Mouse (Mus musculus): ENCODE measurements around the gene Fam76b.

The Fam76b gene

DNA sequence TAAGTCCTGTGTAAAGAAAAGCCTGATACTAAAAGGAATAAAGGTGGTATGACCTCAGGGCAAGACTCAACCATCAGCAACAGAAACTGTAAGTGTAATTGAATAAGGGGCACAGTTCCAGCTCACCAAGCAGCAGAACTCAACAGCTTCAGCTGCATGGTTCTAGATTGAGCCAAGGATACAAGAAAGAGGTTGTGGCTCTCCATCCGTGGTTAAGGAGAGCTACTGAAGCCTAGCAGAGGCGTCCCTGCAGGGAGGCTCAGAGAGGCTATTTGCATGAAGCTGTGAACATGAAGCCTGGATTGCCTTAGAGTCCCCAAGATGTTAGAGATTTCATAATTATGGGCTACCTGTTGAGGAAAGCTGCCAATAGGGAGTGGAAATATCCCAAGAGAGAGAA lies 40.1 kb downstream of the Fam76b start:
- no peak for DNase-seq (ENCODE audit: low read depth, low spot score)

DNA sequence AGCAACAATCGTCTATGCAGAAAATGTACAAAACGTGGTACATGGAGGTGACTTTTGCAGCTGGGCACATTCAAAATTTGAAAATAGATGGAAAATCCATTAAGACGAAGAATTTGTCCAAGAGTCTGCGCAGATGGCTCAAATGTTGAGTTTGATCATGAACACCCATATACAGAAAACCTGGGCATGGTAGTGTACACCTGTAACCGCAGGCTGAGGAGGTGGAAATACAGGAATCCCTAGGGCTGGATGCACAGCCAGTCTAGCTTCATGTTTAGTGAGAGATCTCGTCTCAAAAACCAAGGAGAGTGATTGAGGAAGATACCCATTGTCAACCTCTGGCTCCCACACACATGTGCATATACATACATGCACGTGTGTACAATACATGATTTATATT lies 44.1 kb downstream of the Fam76b start:
- DNase-seq (ENCODE audit: low read depth, low spot score), result no peak

DNA sequence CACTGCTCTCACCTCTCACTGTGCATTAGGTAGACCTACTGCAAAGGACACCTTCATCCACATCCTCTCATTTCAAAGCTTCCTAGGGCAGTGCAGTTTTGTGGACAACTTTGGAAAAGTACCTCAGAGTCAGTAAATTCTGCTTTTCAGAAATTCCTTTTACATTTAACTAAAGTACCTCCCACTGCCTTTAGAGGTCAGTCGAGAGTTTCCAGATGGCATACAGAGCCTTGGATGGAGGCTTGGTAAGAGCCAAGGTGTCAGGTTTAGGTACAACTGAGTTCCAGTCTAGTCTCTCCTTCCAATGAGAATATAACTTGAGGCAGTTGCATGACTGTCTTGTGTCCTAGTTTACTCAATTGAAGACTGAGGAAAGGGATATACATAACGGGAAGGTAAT lies 46.8 kb downstream of the Fam76b start:
- DNase-seq (ENCODE audit: low read depth, low spot score), result peak; percentile 38

DNA sequence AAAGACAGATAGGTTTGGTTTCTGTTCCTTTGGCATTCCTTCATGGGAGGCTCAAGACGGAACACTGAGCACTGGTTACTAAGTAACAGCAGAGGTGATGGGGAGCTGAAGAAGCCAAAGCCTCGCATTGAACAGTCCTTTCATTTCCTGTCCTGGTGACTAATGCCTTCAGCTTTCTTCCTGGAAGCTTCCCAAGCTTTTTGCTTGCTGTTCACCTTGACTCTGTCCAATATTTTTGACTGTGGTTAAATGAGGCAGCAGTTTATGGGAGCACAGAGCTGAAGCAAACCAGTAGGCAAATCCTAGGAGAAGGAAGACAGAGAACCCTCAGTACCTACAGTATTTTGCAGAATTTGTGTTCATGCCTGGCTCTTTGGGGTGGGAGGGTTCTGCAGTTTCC lies 47.8 kb downstream of the Fam76b start:
- no peak for DNase-seq (ENCODE audit: low read depth, low spot score)

DNA sequence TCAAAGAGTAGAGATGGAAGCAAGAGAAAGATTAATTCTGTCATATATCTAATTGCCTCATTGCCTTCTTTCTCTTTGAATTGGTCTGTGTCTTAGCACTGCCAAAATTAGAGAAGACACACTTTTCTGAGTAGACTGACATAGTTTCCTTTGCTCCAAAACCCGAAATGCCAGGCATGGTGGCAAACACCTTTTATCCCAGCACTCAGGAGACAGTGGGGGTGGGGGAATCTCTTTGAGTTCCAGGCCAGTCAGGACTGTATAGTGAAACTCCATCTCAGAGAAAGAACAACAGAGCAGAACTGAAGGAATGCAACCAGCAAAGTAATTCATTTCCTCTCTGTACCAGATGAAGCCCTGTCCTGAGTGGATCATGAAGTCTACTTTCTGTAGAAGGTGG lies 53.2 kb downstream of the Fam76b start:
- no peak for DNase-seq (ENCODE audit: low read depth, low spot score)

DNA sequence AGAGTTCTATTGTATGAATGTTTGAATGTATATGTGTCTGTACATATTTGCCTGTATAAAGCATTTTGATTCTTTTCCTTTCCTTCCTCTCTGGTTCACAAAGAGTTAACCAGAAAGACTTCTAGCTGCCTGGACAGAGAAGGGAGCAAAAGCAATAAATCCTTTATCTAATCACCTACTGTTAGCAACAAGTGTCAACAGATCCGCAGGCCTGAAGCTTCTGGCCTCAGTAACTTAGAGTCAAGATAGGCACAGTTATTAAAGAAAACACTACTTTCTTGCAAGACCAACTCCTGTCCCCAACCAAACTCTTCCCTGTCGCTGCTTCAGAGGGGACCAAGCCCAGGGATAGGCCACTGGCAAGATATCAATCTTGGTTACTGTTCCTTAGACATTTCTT lies 55.0 kb downstream of the Fam76b start:
- DNase-seq (ENCODE audit: low read depth, low spot score), result no peak

DNA sequence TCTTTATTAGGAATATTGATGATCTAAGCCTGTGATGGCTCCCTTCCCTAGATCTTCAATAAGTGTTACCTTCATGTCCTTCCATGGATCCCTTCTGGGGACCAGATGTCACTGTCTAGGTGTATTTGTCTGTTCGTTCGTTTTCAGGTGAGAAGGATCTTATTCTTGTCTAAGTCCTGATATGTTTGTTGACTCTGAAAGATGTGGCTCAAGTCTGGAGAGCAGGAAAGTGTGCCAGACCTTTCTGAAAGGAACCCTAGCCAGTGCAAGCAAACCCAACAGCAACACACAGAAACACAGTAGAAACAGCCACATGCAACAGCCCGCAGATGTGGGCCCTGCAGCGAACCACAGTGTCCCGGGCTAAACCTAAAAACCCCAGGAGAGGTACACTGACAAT lies 61.5 kb downstream of the Fam76b start:
- DNase-seq (ENCODE audit: low read depth, low spot score), result no peak

DNA sequence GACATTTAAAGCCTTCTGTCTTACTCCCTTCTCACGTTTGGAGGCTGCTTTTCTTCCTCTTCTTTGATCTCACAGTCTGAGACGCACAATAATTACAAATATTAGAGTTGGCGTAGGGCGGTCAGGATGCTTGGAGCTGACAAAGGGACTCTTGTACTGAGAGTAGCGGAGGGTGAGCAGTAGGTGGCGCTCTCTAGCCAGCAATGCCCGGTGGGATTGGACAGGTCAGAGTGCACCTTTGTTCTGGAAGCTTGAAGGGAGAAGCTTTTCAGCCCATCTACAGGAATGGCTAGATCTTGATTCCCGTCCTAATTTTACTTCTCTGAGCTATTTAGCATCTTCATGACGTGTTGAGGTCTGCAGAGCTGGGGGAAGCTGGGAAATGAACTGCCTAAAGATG lies 62.1 kb downstream of the Fam76b start:
- DNase-seq (ENCODE audit: low read depth, low spot score), result peak; percentile 81

DNA sequence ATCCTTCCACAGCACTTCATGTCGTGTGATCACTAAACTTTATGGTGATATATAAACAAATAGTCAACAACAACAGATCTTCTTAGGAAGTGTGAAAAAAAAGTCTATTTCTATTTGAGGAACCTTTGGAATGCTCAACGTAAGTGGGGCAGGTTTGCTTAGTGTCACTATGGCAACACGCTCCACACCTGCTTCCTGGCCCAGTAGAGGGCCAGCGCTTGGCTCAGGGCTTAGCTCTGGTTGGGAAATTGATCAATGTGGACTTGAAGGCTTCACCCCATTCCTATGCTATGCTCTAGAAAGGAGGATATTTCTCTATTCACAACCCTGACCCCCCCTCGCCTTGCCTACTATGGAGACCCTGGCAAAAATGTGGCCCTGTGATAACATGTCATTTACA lies 62.7 kb downstream of the Fam76b start:
- DNase-seq (ENCODE audit: low read depth, low spot score), result no peak

DNA sequence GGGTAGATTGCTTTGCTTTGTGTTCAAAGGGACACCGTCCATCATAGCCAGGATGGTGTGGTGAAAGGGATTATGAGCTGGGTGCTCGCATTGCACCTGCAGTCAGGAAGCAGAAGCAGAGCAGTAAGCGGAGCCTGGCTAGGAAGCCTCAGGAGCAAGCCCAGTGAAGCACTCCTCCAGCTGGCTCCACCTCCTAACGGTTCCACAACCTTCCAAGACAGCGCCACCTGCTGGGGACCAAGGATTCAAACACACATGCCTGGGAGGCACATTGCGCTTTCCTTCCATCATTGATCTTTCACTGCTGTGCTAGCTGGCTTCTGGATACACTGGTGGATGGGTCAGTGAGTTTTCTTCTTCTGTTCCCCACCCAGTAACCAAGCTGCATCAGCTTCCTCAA lies 64.4 kb downstream of the Fam76b start:
- DNase-seq (ENCODE audit: low read depth, low spot score), result no peak

DNA sequence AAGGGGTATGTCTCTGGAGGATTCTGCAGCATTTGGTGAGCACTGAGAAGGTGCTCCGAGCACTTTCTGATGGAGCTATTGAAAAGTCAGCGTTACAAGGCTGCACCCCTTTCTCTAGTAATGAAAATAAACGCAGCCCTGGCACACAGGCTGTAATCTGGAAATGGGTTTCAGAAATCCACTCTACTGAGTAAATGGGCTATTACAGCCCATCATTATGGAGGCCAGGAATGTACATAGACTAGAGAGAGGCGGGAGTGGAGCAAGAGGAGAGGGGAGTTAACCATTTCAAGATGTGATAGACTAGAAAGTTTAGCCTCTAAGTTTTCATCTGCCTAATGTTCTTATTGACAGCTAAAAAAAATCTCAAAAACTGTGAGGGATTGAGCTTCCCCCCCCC lies 65.5 kb downstream of the Fam76b start:
- no peak for DNase-seq (ENCODE audit: low read depth, low spot score)

DNA sequence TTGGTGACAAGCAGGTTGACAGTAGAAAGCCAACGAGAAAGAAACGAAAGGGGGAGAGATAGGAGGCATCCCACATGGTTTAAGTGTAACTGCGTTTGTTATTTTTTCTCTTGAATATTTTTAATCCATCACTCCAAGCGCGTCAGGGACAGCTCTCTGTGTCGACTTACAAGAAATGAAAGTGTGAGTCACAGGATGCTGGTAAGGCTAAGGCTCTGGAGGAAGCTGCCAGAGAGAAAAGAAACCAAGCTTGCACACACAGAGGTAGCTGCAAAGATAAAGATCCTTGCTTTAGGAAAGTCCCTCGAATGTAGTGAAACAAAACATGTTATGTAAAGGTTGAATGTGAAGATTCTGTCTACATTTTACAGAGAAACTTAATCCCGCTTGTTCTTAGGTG lies 67.0 kb downstream of the Fam76b start:
- DNase-seq (ENCODE audit: low read depth, low spot score), result no peak

DNA sequence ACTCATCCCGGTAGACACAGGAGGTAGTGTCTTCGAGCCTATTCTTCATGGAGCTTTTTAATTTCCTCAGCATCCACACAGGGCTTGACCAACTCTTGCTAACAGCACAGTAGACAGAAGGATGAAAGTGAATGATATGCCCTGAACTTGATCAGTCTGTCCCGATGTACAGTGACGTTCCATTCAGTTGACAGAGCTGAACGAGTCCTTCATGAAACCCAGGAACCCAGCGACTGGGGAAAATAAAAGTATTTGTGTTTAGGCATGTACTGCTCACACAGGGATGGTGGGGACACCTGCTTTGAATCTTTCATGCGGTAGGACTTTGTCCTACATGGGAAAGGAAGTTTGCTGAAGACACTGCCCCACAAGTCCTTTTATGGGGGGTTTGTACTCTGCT lies 67.4 kb downstream of the Fam76b start:
- no peak for DNase-seq (ENCODE audit: low read depth, low spot score)

DNA sequence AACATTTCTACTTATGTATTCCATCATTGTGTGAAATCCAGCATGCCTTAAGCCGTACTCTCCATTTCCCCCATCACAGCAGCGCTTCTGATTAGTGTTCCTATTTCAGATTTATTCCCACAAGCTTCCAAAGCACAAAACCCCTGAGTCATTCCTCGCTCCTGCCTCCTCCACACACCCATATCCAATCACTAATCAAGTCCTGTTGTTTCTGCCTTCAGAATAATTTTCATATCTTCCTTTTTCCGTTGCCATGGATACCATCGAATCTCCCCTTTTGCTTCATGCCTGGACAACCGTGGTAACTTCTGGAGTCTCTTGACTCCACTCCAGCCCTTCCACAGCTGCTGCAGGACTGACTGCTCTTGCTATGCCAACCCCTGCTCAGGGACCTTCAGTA lies 68.5 kb downstream of the Fam76b start:
- no peak for DNase-seq (ENCODE audit: low read depth, low spot score)

DNA sequence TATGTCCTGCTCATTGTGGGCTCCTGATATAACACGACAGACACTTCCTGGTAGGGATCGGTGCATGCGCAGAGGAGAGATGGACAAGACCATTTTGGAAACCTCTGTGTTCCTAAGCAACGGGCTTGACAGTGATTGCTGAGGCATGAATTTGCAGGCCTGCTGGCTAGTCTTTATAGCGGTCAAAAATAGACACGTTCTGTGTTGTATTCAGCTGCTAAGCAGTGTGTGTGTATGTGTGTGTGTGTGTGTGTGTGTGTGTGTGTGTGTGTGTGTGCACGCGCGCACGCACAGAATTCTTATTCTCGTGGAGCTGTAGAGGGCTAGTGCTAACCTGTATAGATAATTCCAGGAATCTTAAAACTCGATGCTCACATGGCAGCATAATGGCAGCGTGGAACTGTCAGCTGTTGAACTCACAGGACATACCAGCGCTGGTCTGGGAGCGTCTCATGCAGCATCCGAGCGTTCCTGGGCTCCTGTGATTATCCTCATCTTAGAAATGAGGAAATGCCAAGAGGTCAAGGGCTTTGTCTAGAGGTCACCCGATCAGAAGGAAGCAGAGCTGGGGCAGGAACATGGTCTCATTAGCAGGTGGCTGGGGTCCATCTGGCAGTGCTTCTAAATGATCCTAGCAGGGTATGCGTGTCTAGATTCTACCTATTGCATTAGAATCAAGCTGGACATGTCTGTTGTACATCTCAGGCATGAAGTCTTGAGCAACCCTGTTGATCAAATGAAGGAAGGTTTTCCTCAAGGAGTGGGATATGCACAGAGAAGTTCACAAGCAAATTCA lies 71.2 kb downstream of the Fam76b start:
- no peak for DNase-seq (ENCODE audit: low read depth, low spot score)

DNA sequence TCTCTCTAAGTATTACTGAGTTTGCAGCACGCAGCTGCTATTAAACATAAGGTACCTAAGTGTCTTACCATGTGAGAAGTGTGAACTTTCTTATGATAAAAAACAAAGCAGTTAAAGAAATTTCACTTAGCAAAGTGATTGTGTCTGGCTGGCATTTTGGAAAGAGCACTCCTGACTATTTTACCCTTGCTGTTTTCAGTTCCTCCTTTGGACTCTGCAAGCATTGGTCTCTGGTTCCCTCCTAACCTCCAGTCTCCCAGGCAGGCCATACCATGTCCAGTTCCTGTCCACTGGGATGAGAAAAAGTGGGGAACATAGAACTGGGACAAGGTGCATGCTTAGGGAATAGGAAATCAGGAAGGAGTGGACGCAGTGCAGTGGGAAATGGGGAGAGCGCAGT lies 74.5 kb downstream of the Fam76b start:
- no peak for DNase-seq (ENCODE audit: low read depth, low spot score)

DNA sequence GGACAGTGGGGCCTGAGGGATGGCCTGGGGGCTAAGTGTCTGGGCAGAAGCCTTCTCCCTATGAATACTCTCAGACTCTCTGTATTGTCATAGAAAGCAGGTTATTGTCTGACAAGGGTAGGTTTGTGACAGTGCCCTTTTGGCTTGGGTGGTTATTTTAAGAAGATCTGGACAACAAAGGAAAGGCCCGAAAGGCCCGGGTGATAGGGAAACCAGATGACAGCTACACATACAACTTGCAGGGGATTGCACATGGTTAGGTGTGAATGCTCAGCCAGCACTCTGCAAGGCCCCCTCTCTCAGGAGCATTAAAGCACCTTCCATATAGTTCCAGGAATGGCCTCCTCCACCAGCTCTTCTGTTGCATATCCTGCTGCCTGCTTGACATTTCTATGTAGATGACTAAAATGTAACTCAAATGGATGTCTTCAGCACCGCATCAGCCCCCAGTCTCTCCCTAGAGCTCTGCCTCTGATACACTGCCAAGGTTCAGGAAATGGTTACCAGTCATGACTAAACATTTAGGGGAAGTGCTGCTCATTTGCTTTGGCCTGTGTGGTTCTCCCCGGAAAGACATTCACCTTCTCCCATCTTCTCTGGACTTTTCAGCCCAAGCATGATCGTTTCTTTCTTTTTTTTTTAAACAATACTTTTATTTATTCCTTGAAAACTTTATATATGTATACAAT lies 76.7 kb downstream of the Fam76b start:
- no peak for DNase-seq (ENCODE audit: low read depth, low spot score)

Data from mesoderm, embryonic 11.5 days (tissue).